Mouse (Mus musculus) lung, embryonic 14.5 days (tissue): Measurements from ENCODE around the gene Myadml2. TPM values are rescaled to one million over a fixed set of nuclear protein-coding genes. Genes with fewer than 3 reads are reported as not detected.
"Not testable (repeated sequence)": the region's sequence is repeated elsewhere in the genome, so short reads cannot be mapped to it uniquely, and the experiment has no call there.

ENCODE experiments used
- ATAC-seq: fragments of 200-750 bp; cut with Nextera tagmentation; 2 replicates; pipeline ENCODE4 v1.8.0; 2017; ENCODE audit warnings: mild to moderate bottlenecking, moderate TSS enrichment, moderate library complexity; ENCODE audit not compliant: insufficient read depth
- DNase-seq: peaks from one replicate; pipeline ENCODE4 v3.0.0-alpha.2; 2015
- H3K27ac ChIP-seq: fragments of 300-500 bp; sonication (generic); 2 replicates; pipeline ENCODE4 v1.5.1; 2014; ENCODE audit warnings: low read depth, mild to moderate bottlenecking, moderate library complexity
- H3K27me3 ChIP-seq: fragments of 300-500 bp; sonication (generic); 2 replicates; pipeline ENCODE4 v1.6.1; 2014; ENCODE audit warnings: low read length, control low read depth; ENCODE audit not compliant: insufficient read depth
- H3K36me3 ChIP-seq: fragments of 300-500 bp; sonication (generic); 2 replicates; pipeline ENCODE4 v1.6.1; 2014; ENCODE audit warnings: control low read depth; ENCODE audit not compliant: insufficient read depth
- H3K4me1 ChIP-seq: fragments of 300-500 bp; sonication (generic); 2 replicates; pipeline ENCODE4 v1.6.1; 2014; ENCODE audit warnings: antibody characterized with exemption, control low read depth; ENCODE audit not compliant: insufficient read depth
- H3K4me2 ChIP-seq: fragments of 300-500 bp; sonication (generic); 2 replicates; pipeline ENCODE4 v1.6.1; 2014; ENCODE audit warnings: mild to moderate bottlenecking
- H3K4me3 ChIP-seq: fragments of 300-500 bp; sonication (generic); 2 replicates; pipeline ENCODE4 v1.5.1; 2014; ENCODE audit warnings: low read depth, low read length
- H3K9ac ChIP-seq: fragments of 300-500 bp; sonication (generic); 2 replicates; pipeline ENCODE4 v1.6.1; 2014
- H3K9me3 ChIP-seq: fragments of 300-500 bp; sonication (generic); 2 replicates; pipeline ENCODE4 v1.6.1; 2016; ENCODE audit warnings: low read depth, low read length, control low read depth
- CTCF ChIP-seq: IDR thresholded peaks from 2 replicates; pipeline ENCODE4 v1.5.1; 2016; ENCODE audit warnings: antibody characterized with exemption, low read depth
- WGBS: fragments of 180-500 bp; shearing (Covaris S2); extraction: QIAGEN DNeasy Blood & Tissue Kit; methylation state at CpG from one replicate; pipeline ENCODE4 v1.1.7; 2014; 5-methylcytosine and 5-hydroxymethylcytosine counted together
- polyA plus RNA-seq: library from polyadenylated mRNA; unstranded; fragments of >200 nt; fragmentation: Nextera tagmentation; extraction: Ambion mirVana; gene quantifications from 2 replicates; pipeline ENCODE4 v1.2.1, GENCODE M21; 2014

Myadml2 gene
- polyA plus RNA-seq, 1 experiment from 2014 or later: not detected

DNA sequence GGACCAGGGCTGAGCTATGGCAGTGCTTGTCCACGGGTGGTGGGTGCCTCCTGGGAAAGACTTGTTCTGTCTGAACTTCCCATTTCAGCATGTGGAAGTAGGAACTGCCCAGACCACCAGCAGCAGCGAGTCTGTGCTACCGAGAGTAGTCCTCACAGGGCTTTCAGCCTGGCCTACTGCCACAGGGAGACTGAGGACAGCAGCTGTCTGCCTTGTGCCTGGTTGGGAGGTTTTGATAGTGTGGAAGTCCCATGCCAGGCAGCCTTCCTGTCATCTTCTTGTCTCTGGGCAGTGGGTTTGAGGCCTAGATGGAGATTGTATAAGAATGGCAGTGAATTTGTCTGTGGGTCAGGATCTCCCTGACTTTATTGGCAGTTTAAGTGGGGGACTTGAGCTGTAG lies 41.4 kb upstream of the Myadml2 start:
- no peak overlapping the region for H3K9ac ChIP-seq

DNA sequence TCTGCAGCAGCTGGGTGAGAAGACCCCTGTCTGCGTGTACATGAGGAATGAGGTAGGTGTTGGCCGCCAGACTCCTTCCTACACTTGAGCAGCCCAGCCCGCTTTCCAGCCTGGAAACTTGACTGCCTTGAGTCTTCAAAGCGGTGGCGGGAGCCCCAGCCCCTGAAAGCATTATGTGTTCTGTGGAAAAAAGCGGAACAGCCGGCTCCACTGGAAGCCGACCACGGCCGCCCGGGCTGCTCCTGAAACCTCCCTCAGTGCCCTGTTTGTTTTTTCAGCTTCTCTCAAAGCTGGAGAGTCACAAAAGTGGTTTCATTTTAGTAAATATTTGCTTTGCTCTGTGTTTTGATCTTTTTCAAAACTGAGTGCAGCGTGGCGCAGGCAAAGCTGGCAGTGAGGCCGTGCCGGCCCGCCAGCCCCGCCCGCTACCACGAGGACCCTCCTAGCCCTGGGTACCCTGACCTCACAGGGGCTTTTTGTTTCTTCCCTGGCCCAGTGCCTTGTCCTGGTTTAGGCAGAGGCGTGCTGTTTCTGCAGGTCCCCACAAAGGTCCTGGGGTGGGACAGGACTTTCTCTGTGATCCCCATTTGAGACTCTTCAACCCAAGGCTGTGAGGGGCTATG lies 38.8 kb upstream of the Myadml2 start:
- Histone ChIP-seq H3K27me3 (no peaks in the 10 kb centered on the region), H3K36me3 (peaks cover 67% of the 10 kb centered on the region), H3K9me3 (no peaks in the 10 kb centered on the region), H3K4me2 (peak overlapping the region; percentile 13), H3K27ac (peak overlapping the region; percentile 95), H3K9ac (peak overlapping the region; percentile 9; the same call in 1 of the 2 replicates), H3K4me1 (peaks cover 14% of the 10 kb centered on the region), H3K4me3 (no peak overlapping the region)
- TF ChIP-seq CTCF: no peak
- 47% methylated on average over 20 of the region's 20 CpGs for WGBS
- peak; percentile 81 for DNase-seq
- ATAC-seq: peak; percentile 79

More for the DNA sequence above, 41.4 kb upstream of the Myadml2 start:
- no peak overlapping the region for H3K4me3 ChIP-seq
- no peaks in the 10 kb centered on the region for H3K27me3 ChIP-seq
- H3K4me1 ChIP-seq: peaks cover 14% of the 10 kb centered on the region
- DNase-seq (no peak), ATAC-seq (no peak)
- no peaks in the 10 kb centered on the region for H3K9me3 ChIP-seq
- no peak overlapping the region for H3K27ac ChIP-seq
- no peak overlapping the region for H3K4me2 ChIP-seq
- WGBS: 75% methylated on average over 3 of the region's 3 CpGs
- no peak for TF ChIP-seq CTCF
- peaks cover 61% of the 10 kb centered on the region for H3K36me3 ChIP-seq

DNA sequence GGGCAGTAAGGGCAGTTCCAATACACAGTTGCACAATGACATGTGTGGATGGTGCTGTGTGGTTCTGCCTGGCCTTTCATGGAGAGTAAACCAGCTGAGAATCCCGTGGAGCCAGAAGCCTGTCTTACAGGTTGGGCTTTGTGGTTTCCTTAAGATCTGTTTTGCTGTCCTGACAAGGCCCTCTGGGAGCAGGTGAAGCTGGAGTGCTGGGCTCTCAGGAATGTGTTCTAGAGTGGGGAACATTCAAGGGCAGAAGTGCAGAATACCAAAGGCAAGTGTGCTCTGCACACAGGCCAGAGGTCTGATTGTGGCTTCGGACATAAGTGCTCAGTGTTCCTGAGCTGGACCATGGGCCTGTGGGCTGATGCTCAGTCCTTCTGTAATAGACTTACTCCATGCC lies 36.7 kb upstream of the Myadml2 start:
- Histone ChIP-seq H3K27me3 (no peaks in the 10 kb centered on the region), H3K27ac (peak overlapping the region; percentile 52; the same call in 1 of the 2 replicates), H3K9me3 (no peaks in the 10 kb centered on the region), H3K4me1 (peaks cover 14% of the 10 kb centered on the region), H3K36me3 (peaks cover 70% of the 10 kb centered on the region), H3K4me2 (no peak overlapping the region), H3K4me3 (no peak overlapping the region), H3K9ac (no peak overlapping the region)
- no peak for DNase-seq
- no peak for TF ChIP-seq CTCF
- 67% methylated on average over 2 of the region's 2 CpGs for WGBS
- ATAC-seq: no peak

DNA sequence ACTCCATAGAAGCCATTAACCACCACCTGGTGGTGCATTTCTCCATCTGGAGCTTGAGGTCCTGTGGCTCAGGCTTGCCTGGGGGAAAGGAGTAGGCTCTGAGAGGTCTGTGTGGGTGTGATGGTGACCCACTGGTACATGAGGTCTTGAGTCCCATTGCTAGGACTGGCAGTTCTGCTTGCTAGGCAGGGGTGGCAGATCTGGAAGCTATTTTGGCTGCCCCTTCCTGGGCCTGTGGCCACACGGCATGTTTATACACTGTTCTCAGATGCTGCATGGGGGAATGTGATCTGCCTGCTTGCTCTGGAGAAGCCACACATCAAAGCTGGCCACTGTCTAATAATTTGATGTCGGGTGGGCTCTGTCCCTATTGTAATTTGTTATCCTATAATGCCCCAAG lies 36.1 kb upstream of the Myadml2 start:
- peak overlapping the region; percentile 52; the same call in 1 of the 2 replicates for H3K27ac ChIP-seq
- WGBS: 70% methylated on average over 2 of the region's 2 CpGs

DNA sequence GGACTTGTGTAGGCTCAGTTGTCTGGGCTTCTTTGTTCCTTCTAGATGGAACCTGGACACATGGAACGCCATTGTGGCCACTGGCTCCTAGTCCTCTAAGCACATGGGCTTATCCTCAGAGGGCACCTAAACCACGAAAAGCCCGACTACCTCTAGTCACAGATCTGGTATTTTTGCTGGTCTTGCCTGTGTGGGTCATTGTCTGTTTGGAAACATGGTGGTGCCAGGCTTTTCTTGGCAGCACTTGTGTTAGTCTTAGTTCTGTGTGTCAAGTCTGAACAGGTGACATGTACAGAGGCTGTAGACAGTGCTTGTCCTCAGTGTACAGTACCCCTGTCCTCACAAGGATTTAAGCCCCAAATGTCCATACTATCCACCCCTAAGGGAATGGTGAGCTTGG lies 35.6 kb upstream of the Myadml2 start:
- H3K27ac ChIP-seq: no peak overlapping the region
- H3K4me3 ChIP-seq: no peak overlapping the region
- no peaks in the 10 kb centered on the region for H3K27me3 ChIP-seq
- H3K9ac ChIP-seq: no peak overlapping the region
- peaks cover 14% of the 10 kb centered on the region for H3K4me1 ChIP-seq
- no peak overlapping the region for H3K4me2 ChIP-seq
- H3K36me3 ChIP-seq: peaks cover 71% of the 10 kb centered on the region
- 87% methylated on average over 3 of the region's 3 CpGs for WGBS
- H3K9me3 ChIP-seq: no peaks in the 10 kb centered on the region
- DNase-seq (no peak), ATAC-seq (no peak)
- TF ChIP-seq CTCF: no peak

More for the DNA sequence above, 36.1 kb upstream of the Myadml2 start:
- Histone ChIP-seq H3K9ac (no peak overlapping the region), H3K4me2 (no peak overlapping the region), H3K36me3 (peaks cover 71% of the 10 kb centered on the region), H3K4me3 (no peak overlapping the region), H3K27me3 (no peaks in the 10 kb centered on the region), H3K9me3 (no peaks in the 10 kb centered on the region), H3K4me1 (peaks cover 14% of the 10 kb centered on the region)
- DNase-seq (no peak), ATAC-seq (no peak)
- TF ChIP-seq CTCF: no peak

GRCm38 (mm10) chr11:120682683-120683082 lies 34.7 kb upstream of the Myadml2 start:
- Histone ChIP-seq H3K27ac (no peak overlapping the region), H3K4me3 (no peak overlapping the region), H3K4me2 (no peak overlapping the region), H3K27me3 (no peaks in the 10 kb centered on the region), H3K9ac (no peak overlapping the region), H3K36me3 (peaks cover 73% of the 10 kb centered on the region), H3K9me3 (no peaks in the 10 kb centered on the region), H3K4me1 (peaks cover 14% of the 10 kb centered on the region)
- TF ChIP-seq CTCF: no peak
- no peak for ATAC-seq
- no peak for DNase-seq
- 89% methylated on average over 5 of the region's 5 CpGs for WGBS

- H3K36me3 ChIP-seq: peaks cover 68% of the 10 kb centered on the region
- H3K27ac ChIP-seq: no peak overlapping the region
- no peak overlapping the region for H3K4me3 ChIP-seq
- no peak for ATAC-seq
- no peak overlapping the region for H3K9ac ChIP-seq
- no peaks in the 10 kb centered on the region for H3K9me3 ChIP-seq
- no peaks in the 10 kb centered on the region for H3K27me3 ChIP-seq
- DNase-seq: peak; percentile 46
- TF ChIP-seq CTCF: peak; percentile 63
- WGBS: 77% methylated on average over 3 of the region's 3 CpGs
- no peak overlapping the region for H3K4me2 ChIP-seq
- no peaks in the 10 kb centered on the region for H3K4me1 ChIP-seq
Measured at GRCm38 (mm10) chr11:120679909-120680308, 32.0 kb upstream of the Myadml2 start.

DNA sequence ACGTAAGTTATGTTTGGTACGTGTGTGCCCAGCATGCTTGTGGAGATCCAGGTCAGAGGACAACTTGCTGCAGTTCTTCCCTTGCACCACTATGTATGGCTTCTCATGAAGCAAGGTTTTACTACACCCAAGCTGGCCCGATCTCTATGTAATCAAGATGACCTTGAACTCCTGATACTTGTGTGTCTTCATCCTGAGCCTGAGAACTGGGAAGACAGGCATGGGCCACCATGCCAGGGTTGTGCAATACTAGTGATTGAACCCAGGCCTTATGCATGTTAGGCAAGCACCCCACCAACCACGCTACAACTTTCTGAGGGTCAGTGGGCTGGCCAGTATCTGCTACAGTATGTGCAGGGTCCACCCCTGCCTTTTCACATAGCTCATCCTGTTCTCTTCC lies 29.0 kb upstream of the Myadml2 start:
- Histone ChIP-seq H3K4me2 (no peak overlapping the region), H3K27ac (no peak overlapping the region), H3K36me3 (peaks cover 50% of the 10 kb centered on the region), H3K4me3 (no peak overlapping the region), H3K4me1 (peaks cover 7% of the 10 kb centered on the region), H3K9me3 (no peaks in the 10 kb centered on the region), H3K9ac (no peak overlapping the region), H3K27me3 (no peaks in the 10 kb centered on the region)
- no peak for DNase-seq
- WGBS: 94% methylated on average over 4 of the region's 4 CpGs
- no peak for ATAC-seq
- TF ChIP-seq CTCF: no peak

GRCm38 (mm10) chr11:120675875-120676274 lies 27.9 kb upstream of the Myadml2 start:
- not testable (repeated sequence) for ATAC-seq

More at GRCm38 (mm10) chr11:120675875-120676274, 27.9 kb upstream of the Myadml2 start:
- not testable (repeated sequence) for H3K9me3 ChIP-seq, H3K27ac ChIP-seq, H3K9ac ChIP-seq, H3K4me1 ChIP-seq, H3K4me3 ChIP-seq, DNase-seq, H3K27me3 ChIP-seq, H3K4me2 ChIP-seq
- 84% methylated on average over 4 of the region's 5 CpGs for WGBS
- H3K36me3 ChIP-seq: peaks cover 41% of the 10 kb centered on the region
